ENCODE assay signal across 24 mouse cellular contexts in the genomic region with DNA sequence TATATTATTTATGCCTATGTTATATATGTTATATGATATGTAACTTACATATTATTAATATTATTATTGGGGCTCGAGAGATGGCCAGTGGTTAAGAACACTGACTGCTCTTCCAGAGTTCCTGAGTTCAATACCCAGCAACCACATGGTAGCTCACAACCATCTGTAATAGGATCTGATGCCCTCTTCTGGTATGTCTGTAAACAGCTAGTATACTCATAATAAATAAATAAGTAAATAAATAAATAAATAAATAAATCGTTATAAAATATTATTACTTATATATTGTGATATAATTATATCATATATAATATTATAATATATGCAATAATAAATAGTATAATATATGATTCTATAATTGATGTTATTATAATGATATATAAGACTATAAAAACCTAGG. TPM values are rescaled to one million over a fixed set of nuclear protein-coding genes. Genes with fewer than 3 reads are reported as not detected.
A peak's percentile ranks its signal among the peaks of the same experiment; 100 is the strongest.
DNase-seq lines count a peak whose midpoint lies in the region; ATAC-seq and TF ChIP-seq lines count a peak whose summit lies in the region.
"Had no signal": no experiment of that assay in that cellular context is flagged by ENCODE, and none has a peak within 500 bp of the region (broad histone marks: within the 10 kb centered on the region; RNA-seq: fewer than 3 reads in every experiment).

No protein-coding gene starts in this region.

- peaks cover 4% of the 10 kb centered on the region for H3K79me2 ChIP-seq in heart, adult 2 months (replicated peaks; ENCODE audit: control insufficient read depth, insufficient read depth, low read length)

- H3K9ac ChIP-seq in heart, adult 2 months (ENCODE audit: low read depth, low read length) = no peak overlapping the region
- no peak overlapping the region for H3K9ac ChIP-seq in midbrain, embryonic 11.5 days (ENCODE audit: low read length)
- H3K9ac ChIP-seq in midbrain, embryonic 16.5 days (ENCODE audit: low read depth, low read length) = no peak overlapping the region
- H3K9ac ChIP-seq: embryonic facial prominence, embryonic 12.5 days; forebrain, embryonic 13.5 days; forebrain, embryonic 15.5 days had no signal

- whole genome bisulfite sequencing in heart, adult 2 months = 86% methylated on average over 2 of the region's 2 CpGs
- 98% methylated on average over 2 of the region's 2 CpGs for WGBS in midbrain, embryonic 11.5 days
- 99% methylated on average over 2 of the region's 2 CpGs for whole genome bisulfite sequencing in midbrain, embryonic 16.5 days

- TF ChIP-seq POLR2A in heart, adult 2 months (IDR thresholded peaks at IDR 0.05; ENCODE audit: insufficient read depth, low read depth, low read length) = no peak

- no peak for DNase-seq in heart, adult 2 months
- DNase-seq in heart, postnatal 14 days = no peak
- no peak for DNase-seq in layer of hippocampus, adult 2 months (ENCODE audit: low spot score in 2 of 2)
- DNase-seq in layer of hippocampus, postnatal 36 days = no peak
- peak; percentile 65 for DNase-seq in midbrain, embryonic 11.5 days (ENCODE audit: low spot score, missing footprints)
- DNase-seq: adrenal gland, adult 8-10 months; adrenal gland, postnatal 14 days; adrenal gland, postnatal 36 days; B cell, adult 2 months; cerebellum, adult 11-12 months; cerebellum, adult 2 months; cerebellum, adult 9-10 months; cerebellum, postnatal 10 days; cerebellum, postnatal 25 days had no signal

- H3K4me2 ChIP-seq in midbrain, embryonic 11.5 days = no peak overlapping the region
- H3K4me2 ChIP-seq in midbrain, embryonic 16.5 days (ENCODE audit: low read length) = no peak overlapping the region
- H3K4me2 ChIP-seq: embryonic facial prominence, embryonic 12.5 days; forebrain, embryonic 13.5 days; forebrain, embryonic 15.5 days had no signal

- no peak for TF ChIP-seq EP300 in heart, adult 2 months (IDR thresholded peaks at IDR 0.05; ENCODE audit: insufficient read depth, low read depth, low read length)

- no peak for ATAC-seq in midbrain, embryonic 11.5 days (ENCODE audit: low FRiP score)
- ATAC-seq in midbrain, embryonic 16.5 days = no peak
- ATAC-seq: activated CD4-positive, CD25-positive, alpha-beta regulatory T cell, adult 4 months; CD4-positive, CD25-positive, alpha-beta regulatory T cell, adult 4 months; forebrain, embryonic 13.5 days; forebrain, embryonic 15.5 days; Patski had no signal

- H3K4me1 ChIP-seq in heart, adult 2 months (ENCODE audit: control insufficient read depth, insufficient read depth, low read length) = peaks cover 3% of the 10 kb centered on the region; the same call in 1 of the 2 replicates
- H3K4me1 ChIP-seq in midbrain, embryonic 11.5 days (ENCODE audit: control insufficient read depth, insufficient read depth, low read length) = no peaks in the 10 kb centered on the region
- H3K4me1 ChIP-seq in midbrain, embryonic 16.5 days (ENCODE audit: control insufficient read depth, insufficient read depth, low read length) = no peaks in the 10 kb centered on the region
- H3K4me1 ChIP-seq: embryonic facial prominence, embryonic 12.5 days; forebrain, embryonic 13.5 days; forebrain, embryonic 15.5 days had no signal

- intact Hi-C loops in heart, adult 2 months (cut with DNase I) = no loop called here
- intact Hi-C loops in heart, postnatal 14 days (cut with DNase I) = no loop called here

- no peak overlapping the region for H3K27ac ChIP-seq in heart, adult 2 months
- H3K27ac ChIP-seq in layer of hippocampus, adult 2 months = no peak overlapping the region
- no peak overlapping the region for H3K27ac ChIP-seq in midbrain, embryonic 11.5 days (ENCODE audit: low read depth, low read length)
- no peak overlapping the region for H3K27ac ChIP-seq in midbrain, embryonic 16.5 days (ENCODE audit: low read length)
- H3K27ac ChIP-seq: embryonic facial prominence, embryonic 10.5 days; embryonic facial prominence, embryonic 12.5 days; forebrain, embryonic 13.5 days; forebrain, embryonic 15.5 days had no signal

- H3K36me3 ChIP-seq in heart, adult 2 months (ENCODE audit: control insufficient read depth, insufficient read depth, low read length) = peaks cover 7% of the 10 kb centered on the region; the same call in 1 of the 2 replicates
- H3K36me3 ChIP-seq in midbrain, embryonic 11.5 days (ENCODE audit: control insufficient read depth, insufficient read depth, low read length) = peaks cover 7% of the 10 kb centered on the region; the same call in 1 of the 2 replicates
- H3K36me3 ChIP-seq in midbrain, embryonic 16.5 days (ENCODE audit: control insufficient read depth, insufficient read depth, low read length) = peaks cover 5% of the 10 kb centered on the region

- no peaks in the 10 kb centered on the region for H3K27me3 ChIP-seq in heart, adult 2 months (ENCODE audit: control insufficient read depth, insufficient read depth, low read length)
- no peaks in the 10 kb centered on the region for H3K27me3 ChIP-seq in midbrain, embryonic 11.5 days (ENCODE audit: control insufficient read depth, insufficient read depth, low read length)
- H3K27me3 ChIP-seq in midbrain, embryonic 16.5 days (ENCODE audit: control insufficient read depth, insufficient read depth, low read depth, low read length) = no peaks in the 10 kb centered on the region
- H3K27me3 ChIP-seq: CH12.LX; embryonic facial prominence, embryonic 12.5 days; forebrain, embryonic 13.5 days; forebrain, embryonic 15.5 days; Patski had no signal

- peak; percentile 19; the same call in 1 of the 2 replicates for TF ChIP-seq CTCF in heart, adult 2 months (IDR thresholded peaks at IDR 0.05)
- peak; percentile 50 for TF ChIP-seq CTCF in layer of hippocampus, adult 2 months (conservative IDR thresholded peaks at IDR 0.05)

- no peak overlapping the region for H3K4me3 ChIP-seq in heart, adult 2 months
- no peak overlapping the region for H3K4me3 ChIP-seq in layer of hippocampus, adult 2 months
- H3K4me3 ChIP-seq in midbrain, embryonic 11.5 days (ENCODE audit: low read depth, low read length) = no peak overlapping the region
- H3K4me3 ChIP-seq in midbrain, embryonic 16.5 days (ENCODE audit: low read depth, low read length) = no peak overlapping the region
- H3K4me3 ChIP-seq: embryonic facial prominence, embryonic 10.5 days; embryonic facial prominence, embryonic 12.5 days; forebrain, embryonic 13.5 days; forebrain, embryonic 15.5 days had no signal

- no peaks in the 10 kb centered on the region for H3K9me3 ChIP-seq in midbrain, embryonic 11.5 days (ENCODE audit: control insufficient read depth, low read length)
- H3K9me3 ChIP-seq in midbrain, embryonic 16.5 days (replicated peaks; ENCODE audit: control insufficient read depth, low read length, poor library complexity, severe bottlenecking) = no peaks in the 10 kb centered on the region
- H3K9me3 ChIP-seq: embryonic facial prominence, embryonic 10.5 days; embryonic facial prominence, embryonic 12.5 days; forebrain, embryonic 13.5 days; forebrain, embryonic 15.5 days; G1E had no signal

RNA-seq across cellular contexts. Expression of a gene that starts 8.8 kb away (rescaled TPM):
- total RNA-seq in heart, adult 2 months (2021) = 100 to 1,000 TPM; 236 to 262 TPM
- 122 and 158 TPM in 2 replicates for polyA plus RNA-seq in heart, adult 2 months (2012; rRNA removed)
- total RNA-seq in heart, postnatal 14 days (2021) = 100 to 1,000 TPM; 191 to 200 TPM
- total RNA-seq in layer of hippocampus, adult 2 months (2021) = 10 to 100 TPM; 48.2 to 55.2 TPM
- total RNA-seq in layer of hippocampus, postnatal 36 days (2021) = 10 to 100 TPM; 50.4 to 60.1 TPM
- polyA plus RNA-seq in midbrain, embryonic 11.5 days (2014; fragmentation: Nextera tagmentation; extraction: Ambion mirVana) = 149 and 157 TPM in 2 replicates
- 86.5 and 92.6 TPM in 2 replicates for polyA plus RNA-seq in midbrain, embryonic 16.5 days (2015; fragmentation: Nextera tagmentation; extraction: Ambion mirVana)
